Mouse (Mus musculus) neural tube, embryonic 11.5 days (tissue): ENCODE measurements at regions not wholly inside any gene's neighbourhood (a gene's known extent, or its start where the extent isn't known, plus 50 kb on each side); places are given as distances from the start of the nearest gene placed in this dataset.

Experiments used
- ATAC-seq: fragments of 200-750 bp; cut with Nextera tagmentation; 2 replicates; pipeline ENCODE4 v1.8.0; 2017; ENCODE audit warnings: moderate number of reproducible peaks, mild to moderate bottlenecking, moderate TSS enrichment, moderate library complexity; ENCODE audit not compliant: insufficient read depth, low FRiP score, low TSS enrichment
- DNase-seq: peaks from one replicate; pipeline ENCODE4 v3.0.0-alpha.2; 2015; ENCODE audit warnings: low spot score
- H3K27ac ChIP-seq: fragments of 300-500 bp; sonication (generic); 2 replicates; pipeline ENCODE4 v1.5.1; 2014; ENCODE audit warnings: low read depth, mild to moderate bottlenecking, low read length
- H3K27me3 ChIP-seq: fragments of 300-500 bp; sonication (generic); 2 replicates; pipeline ENCODE4 v1.6.1; 2014; ENCODE audit warnings: mild to moderate bottlenecking, low read length, mixed read lengths; ENCODE audit not compliant: control insufficient read depth, insufficient read depth
- H3K36me3 ChIP-seq: fragments of 300-500 bp; sonication (generic); 2 replicates; pipeline ENCODE4 v1.6.1; 2014; ENCODE audit warnings: mild to moderate bottlenecking, low read length, moderate library complexity, mixed read lengths; ENCODE audit not compliant: control insufficient read depth, insufficient read depth
- H3K4me1 ChIP-seq: fragments of 300-500 bp; sonication (generic); 2 replicates; pipeline ENCODE4 v1.6.1; 2014; ENCODE audit warnings: low read length, mixed read lengths; ENCODE audit not compliant: control insufficient read depth, insufficient read depth
- H3K4me2 ChIP-seq: fragments of 300-500 bp; sonication (generic); 2 replicates; pipeline ENCODE4 v1.6.1; 2014; ENCODE audit warnings: low read depth, mild to moderate bottlenecking, moderate library complexity
- H3K4me3 ChIP-seq: fragments of 300-500 bp; sonication (generic); 2 replicates; pipeline ENCODE4 v1.5.1; 2014; ENCODE audit warnings: low read depth, low read length
- H3K9ac ChIP-seq: fragments of 300-500 bp; sonication (generic); 2 replicates; pipeline ENCODE4 v1.6.1; 2014; ENCODE audit warnings: mild to moderate bottlenecking, low read length
- H3K9me3 ChIP-seq: fragments of 300-500 bp; sonication (generic); 2 replicates; pipeline ENCODE4 v1.6.1; 2016; ENCODE audit warnings: low read length; ENCODE audit not compliant: control insufficient read depth
- WGBS: fragments of 180-500 bp; shearing (Covaris S2); extraction: QIAGEN DNeasy Blood & Tissue Kit; methylation state at CpG from one replicate; pipeline ENCODE4 v1.1.7; 2014; 5-methylcytosine and 5-hydroxymethylcytosine counted together

DNA sequence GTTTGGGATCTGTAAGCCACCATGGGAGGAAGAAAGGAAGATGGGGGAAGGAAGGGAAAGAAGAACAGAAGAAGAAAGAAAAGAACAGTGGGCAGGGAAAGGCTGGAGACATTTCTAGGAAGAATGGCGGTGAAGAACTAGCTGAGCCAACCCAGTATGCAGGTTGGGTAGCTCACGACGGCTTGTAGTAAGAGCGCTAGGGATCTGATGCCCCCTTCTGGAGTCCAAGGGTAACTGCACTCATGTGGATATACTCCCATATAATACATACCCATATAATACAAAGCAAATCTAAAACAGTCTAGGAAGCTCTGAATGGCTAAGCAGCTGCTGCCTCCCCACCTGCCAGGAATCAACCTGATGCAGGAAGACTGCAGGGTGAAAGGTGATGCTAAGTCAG is 100.2 kb upstream of the Gli2 start:
- Histone ChIP-seq H3K4me1 (no peaks in the 10 kb centered on the region), H3K4me3 (no peak overlapping the region), H3K27me3 (no peaks in the 10 kb centered on the region), H3K4me2 (no peak overlapping the region), H3K36me3 (no peaks in the 10 kb centered on the region), H3K27ac (no peak overlapping the region), H3K9me3 (no peaks in the 10 kb centered on the region), H3K9ac (no peak overlapping the region)
- 97% methylated on average over 4 of the region's 4 CpGs for WGBS
- DNase-seq (no peak), ATAC-seq (no peak)

DNA sequence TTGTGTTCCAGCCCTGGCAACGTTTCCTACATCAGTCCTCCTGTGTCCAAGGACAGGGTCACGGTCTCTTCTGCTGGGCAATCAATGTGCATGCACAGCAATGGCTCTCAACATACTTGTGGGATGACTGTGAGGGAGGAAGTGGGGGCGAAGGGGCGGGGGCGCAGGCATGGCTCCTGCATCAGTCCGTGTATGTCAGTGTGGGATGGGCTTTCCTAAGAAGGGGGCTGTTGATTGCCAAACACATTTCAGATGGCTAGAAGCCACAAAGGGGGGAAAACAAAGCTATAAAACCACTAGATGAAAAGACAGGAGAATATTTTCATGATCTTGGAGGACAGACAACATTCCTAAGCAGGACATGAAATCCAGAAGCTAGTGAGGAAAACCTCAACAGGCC is 99.4 kb upstream of the Gli2 start:
- Histone ChIP-seq H3K9ac (no peak overlapping the region), H3K4me2 (no peak overlapping the region), H3K4me1 (no peaks in the 10 kb centered on the region), H3K27me3 (no peaks in the 10 kb centered on the region), H3K4me3 (no peak overlapping the region), H3K9me3 (no peaks in the 10 kb centered on the region), H3K36me3 (no peaks in the 10 kb centered on the region), H3K27ac (no peak overlapping the region)
- ATAC-seq (no peak), DNase-seq (no peak)
- WGBS = 91% methylated on average over 6 of the region's 6 CpGs

DNA sequence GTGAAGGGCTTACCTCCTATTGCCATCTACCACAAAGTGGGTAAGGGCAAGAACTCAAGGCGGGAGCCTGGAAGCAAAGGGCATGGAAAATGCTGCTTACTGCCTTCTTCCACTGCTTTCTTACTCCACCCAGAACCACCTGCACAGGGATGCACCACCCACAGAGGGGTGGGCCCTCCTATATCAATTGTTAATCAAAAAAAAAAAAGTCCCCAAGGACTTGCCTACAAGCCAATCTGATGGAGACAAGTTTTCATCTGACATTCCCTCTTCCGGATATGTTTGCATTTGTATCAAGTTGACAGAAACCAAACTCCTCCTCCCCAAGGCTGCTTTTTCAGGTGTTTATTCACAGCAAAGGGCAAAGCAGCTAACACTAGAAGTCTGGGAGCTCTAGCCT is 94.1 kb upstream of the Gli2 start:
- no peaks in the 10 kb centered on the region for H3K9me3 ChIP-seq
- no peak for ATAC-seq
- no peak overlapping the region for H3K27ac ChIP-seq
- no peak overlapping the region for H3K4me2 ChIP-seq
- no peak overlapping the region for H3K4me3 ChIP-seq
- no peaks in the 10 kb centered on the region for H3K4me1 ChIP-seq
- 89% methylated on average over 2 of the region's 2 CpGs for WGBS
- no peaks in the 10 kb centered on the region for H3K27me3 ChIP-seq
- no peak overlapping the region for H3K9ac ChIP-seq
- DNase-seq = no peak
- no peaks in the 10 kb centered on the region for H3K36me3 ChIP-seq

DNA sequence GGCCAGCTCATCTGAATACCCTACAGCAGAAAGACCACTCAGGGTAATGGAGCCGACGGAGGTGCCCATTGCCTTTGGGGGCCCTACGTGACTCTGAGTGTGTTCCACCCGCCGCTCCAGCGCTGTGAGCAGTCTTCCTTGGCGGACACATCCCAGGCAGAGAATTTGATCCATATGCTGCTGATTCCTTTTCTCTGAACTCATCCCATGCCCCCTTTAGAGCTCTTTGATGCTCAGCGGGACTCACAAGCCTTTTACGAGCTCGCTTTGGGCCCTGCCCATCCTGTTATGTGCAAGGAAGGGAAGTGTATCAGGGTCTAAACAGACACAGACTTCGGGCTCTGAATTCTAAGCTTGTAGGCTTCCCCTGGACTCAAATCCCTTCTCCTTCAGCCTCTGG is 90.4 kb upstream of the Gli2 start:
- DNase-seq = no peak
- no peak overlapping the region for H3K4me3 ChIP-seq
- H3K9ac ChIP-seq = no peak overlapping the region
- H3K27ac ChIP-seq = no peak overlapping the region
- WGBS = 40% methylated on average over 11 of the region's 11 CpGs
- H3K4me1 ChIP-seq = no peaks in the 10 kb centered on the region
- ATAC-seq = no peak
- H3K27me3 ChIP-seq = no peaks in the 10 kb centered on the region
- H3K4me2 ChIP-seq = no peak overlapping the region
- no peaks in the 10 kb centered on the region for H3K36me3 ChIP-seq
- no peaks in the 10 kb centered on the region for H3K9me3 ChIP-seq

DNA sequence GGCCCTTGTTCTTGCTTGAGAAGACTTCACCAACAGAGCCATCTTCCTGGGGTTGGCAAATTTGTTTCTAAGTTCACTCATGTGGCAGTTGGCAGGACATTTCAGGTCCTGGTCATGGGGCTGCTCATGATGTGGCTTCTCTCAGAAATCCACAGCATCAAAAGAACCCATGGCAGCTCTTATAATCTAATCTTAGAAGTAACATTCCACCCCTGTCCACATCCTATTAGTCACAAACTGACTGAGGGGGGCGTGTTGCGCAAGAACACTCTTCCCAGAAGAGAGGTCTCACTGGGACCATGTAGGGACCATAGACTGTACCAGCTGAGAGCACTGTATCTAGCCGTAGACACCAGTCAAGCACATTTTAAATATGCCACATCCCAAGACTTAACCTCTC is 75.6 kb upstream of the Gli2 start:
- no peaks in the 10 kb centered on the region for H3K27me3 ChIP-seq

DNA sequence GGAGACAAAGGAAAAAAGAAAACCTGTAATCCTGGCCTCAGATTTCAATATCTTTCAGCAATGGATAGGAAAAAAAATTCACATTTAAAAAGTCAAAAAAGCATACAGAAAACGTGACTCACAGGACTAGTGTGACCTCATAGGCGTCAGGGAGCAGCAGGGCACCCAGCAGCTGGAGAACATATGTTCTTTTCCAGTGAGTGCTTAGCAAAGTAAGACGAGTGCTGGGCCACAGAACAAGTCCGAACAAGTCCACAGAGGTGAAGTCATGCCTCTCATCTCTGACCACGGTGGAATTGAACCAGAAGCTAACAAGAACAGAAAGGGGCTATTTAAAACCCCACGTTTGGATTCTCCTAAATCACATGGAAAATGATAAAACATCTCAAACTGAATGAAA is 72.1 kb upstream of the Gli2 start:
- no peak overlapping the region for H3K4me3 ChIP-seq
- H3K4me1 ChIP-seq = no peaks in the 10 kb centered on the region
- H3K9ac ChIP-seq = no peak overlapping the region
- ATAC-seq = no peak
- no peak for DNase-seq
- H3K27ac ChIP-seq = no peak overlapping the region
- WGBS = 48% methylated on average over 6 of the region's 6 CpGs
- H3K4me2 ChIP-seq = no peak overlapping the region
- H3K27me3 ChIP-seq = no peaks in the 10 kb centered on the region
- H3K36me3 ChIP-seq = no peaks in the 10 kb centered on the region
- no peaks in the 10 kb centered on the region for H3K9me3 ChIP-seq

More for the DNA sequence above, 75.6 kb upstream of the Gli2 start:
- Histone ChIP-seq H3K27ac (no peak overlapping the region), H3K9me3 (no peaks in the 10 kb centered on the region), H3K4me3 (no peak overlapping the region), H3K9ac (no peak overlapping the region), H3K4me1 (no peaks in the 10 kb centered on the region), H3K4me2 (no peak overlapping the region), H3K36me3 (no peaks in the 10 kb centered on the region)
- 92% methylated on average over 3 of the region's 3 CpGs for WGBS
- no peak for DNase-seq
- ATAC-seq = no peak

DNA sequence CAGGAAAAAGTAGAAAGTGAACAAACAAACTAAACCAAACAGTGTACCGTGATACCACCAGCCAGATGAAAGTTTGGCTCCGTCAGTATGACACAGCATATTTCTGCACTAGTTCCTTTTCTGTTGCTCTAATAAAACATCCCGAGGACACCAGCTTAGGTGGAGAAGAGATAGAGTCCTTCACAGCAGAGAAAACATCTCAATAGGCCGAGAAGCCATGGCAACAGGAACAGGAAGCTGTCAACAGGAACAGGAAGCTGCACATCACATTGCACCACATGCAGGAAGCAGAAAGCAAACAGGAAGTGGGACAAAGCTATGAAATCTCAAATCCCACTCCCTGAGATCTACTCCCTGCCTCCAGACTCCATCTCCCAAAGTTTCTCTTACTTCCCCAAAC is 71.4 kb upstream of the Gli2 start:
- ATAC-seq (no peak), DNase-seq (no peak)
- Histone ChIP-seq H3K4me3 (no peak overlapping the region), H3K9ac (no peak overlapping the region), H3K4me2 (no peak overlapping the region), H3K4me1 (no peaks in the 10 kb centered on the region), H3K27me3 (no peaks in the 10 kb centered on the region), H3K9me3 (no peaks in the 10 kb centered on the region), H3K36me3 (no peaks in the 10 kb centered on the region), H3K27ac (no peak overlapping the region)
- WGBS = 87% methylated on average over 4 of the region's 4 CpGs

DNA sequence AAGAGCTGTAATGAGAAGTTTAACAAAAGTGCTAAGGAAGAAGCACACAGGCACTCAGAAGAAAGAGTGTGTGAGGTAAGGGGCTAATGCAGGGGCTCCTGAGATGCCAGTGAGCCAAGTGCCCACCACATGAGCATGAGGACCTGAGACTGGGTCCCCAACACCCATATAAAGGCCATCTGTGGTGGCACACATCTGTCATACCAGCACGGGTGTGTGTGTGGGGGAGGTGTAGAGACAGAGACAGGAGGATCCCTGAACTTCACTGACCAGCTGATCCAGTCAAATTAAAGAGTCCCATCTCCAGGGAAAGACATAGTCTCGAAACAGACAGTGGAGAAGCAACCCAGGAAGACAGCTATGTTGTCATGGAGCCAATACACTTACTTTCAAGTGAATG is 70.6 kb upstream of the Gli2 start:
- ATAC-seq = no peak
- WGBS = 75% methylated on average over 2 of the region's 2 CpGs
- Histone ChIP-seq H3K27me3 (no peaks in the 10 kb centered on the region), H3K4me1 (no peaks in the 10 kb centered on the region), H3K36me3 (no peaks in the 10 kb centered on the region), H3K9me3 (no peaks in the 10 kb centered on the region), H3K4me3 (no peak overlapping the region), H3K9ac (no peak overlapping the region), H3K27ac (no peak overlapping the region), H3K4me2 (no peak overlapping the region)
- DNase-seq = no peak

DNA sequence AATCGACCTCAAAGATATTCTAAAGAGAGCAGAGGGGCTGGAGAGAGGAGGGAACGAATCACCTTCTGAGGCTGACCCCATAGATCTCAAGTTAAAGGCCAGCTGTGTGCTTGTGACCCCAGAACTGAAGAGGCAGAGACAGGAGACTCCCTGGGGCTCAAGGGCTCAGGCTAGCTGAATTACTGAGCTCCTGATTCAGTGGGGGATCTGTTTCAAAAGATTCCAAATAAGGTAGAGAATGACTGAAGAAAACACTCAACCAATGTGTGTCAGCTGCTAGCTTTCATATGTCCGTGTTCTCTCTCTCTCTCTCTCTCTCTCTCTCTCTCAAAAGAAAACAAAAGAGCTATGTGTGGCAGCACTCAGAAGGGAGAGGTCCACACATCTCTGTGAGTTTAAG is 70.0 kb upstream of the Gli2 start:
- H3K9ac ChIP-seq = no peak overlapping the region
- ATAC-seq (no peak), DNase-seq (no peak)
- 38% methylated on average over 3 of the region's 3 CpGs for WGBS
- no peaks in the 10 kb centered on the region for H3K27me3 ChIP-seq
- H3K9me3 ChIP-seq = no peaks in the 10 kb centered on the region
- no peak overlapping the region for H3K4me2 ChIP-seq
- no peak overlapping the region for H3K4me3 ChIP-seq
- H3K36me3 ChIP-seq = no peaks in the 10 kb centered on the region
- no peaks in the 10 kb centered on the region for H3K4me1 ChIP-seq
- no peak overlapping the region for H3K27ac ChIP-seq
